Mouse (Mus musculus) forebrain, embryonic 13.5 days (tissue): Measurements from ENCODE around the gene Gm10053. TPM values are rescaled to one million over a fixed set of nuclear protein-coding genes. Genes with fewer than 3 reads are reported as not detected.
"Not testable (repeated sequence)": the region's sequence is repeated elsewhere in the genome, so short reads cannot be mapped to it uniquely, and the experiment has no call there.

Source experiments
- ATAC-seq: fragments of 200-750 bp; cut with Nextera tagmentation; 2 replicates; pipeline ENCODE4 v1.8.0; 2017
- H3K27ac ChIP-seq: fragments of 300-500 bp; sonication (generic); 2 replicates; pipeline ENCODE4 v1.5.1; 2015; ENCODE audit warnings: inconsistent platforms, mild to moderate bottlenecking, moderate library complexity
- H3K27me3 ChIP-seq: fragments of 300-500 bp; sonication (generic); 2 replicates; pipeline ENCODE4 v1.6.1; 2015; ENCODE audit warnings: mild to moderate bottlenecking, inconsistent platforms
- H3K36me3 ChIP-seq: fragments of 300-500 bp; sonication (generic); 2 replicates; pipeline ENCODE4 v1.6.1; 2015; ENCODE audit warnings: mild to moderate bottlenecking, inconsistent platforms; ENCODE audit not compliant: poor library complexity, severe bottlenecking
- H3K4me1 ChIP-seq: fragments of 300-500 bp; sonication (generic); 2 replicates; pipeline ENCODE4 v1.6.1; 2015; ENCODE audit warnings: inconsistent platforms
- H3K4me2 ChIP-seq: fragments of 300-500 bp; sonication (generic); 2 replicates; pipeline ENCODE4 v1.6.1; 2015; ENCODE audit warnings: inconsistent platforms, mild to moderate bottlenecking, moderate library complexity
- H3K4me3 ChIP-seq: fragments of 300-500 bp; sonication (generic); 2 replicates; pipeline ENCODE4 v1.5.1; 2015; ENCODE audit warnings: mild to moderate bottlenecking, inconsistent platforms
- H3K9ac ChIP-seq: fragments of 300-500 bp; sonication (generic); 2 replicates; pipeline ENCODE4 v1.6.1; 2015; ENCODE audit warnings: mild to moderate bottlenecking, inconsistent platforms
- H3K9me3 ChIP-seq: fragments of 300-500 bp; sonication (generic); replicated peaks from 2 replicates; pipeline ENCODE4 v1.6.1; 2016; ENCODE audit warnings: inconsistent platforms
- WGBS: fragments of 180-500 bp; shearing (Covaris S2); methylation state at CpG from one replicate; pipeline ENCODE4 v1.1.7; 2015; 5-methylcytosine and 5-hydroxymethylcytosine counted together
- polyA plus RNA-seq: library from polyadenylated mRNA; unstranded; fragments of >200 nt; fragmentation: Nextera tagmentation; extraction: Ambion mirVana; gene quantifications from 2 replicates; pipeline ENCODE4 v1.2.1, GENCODE M21; 2015

The Gm10053 gene
- polyA plus RNA-seq = 222 and 238 TPM in 2 replicates

DNA sequence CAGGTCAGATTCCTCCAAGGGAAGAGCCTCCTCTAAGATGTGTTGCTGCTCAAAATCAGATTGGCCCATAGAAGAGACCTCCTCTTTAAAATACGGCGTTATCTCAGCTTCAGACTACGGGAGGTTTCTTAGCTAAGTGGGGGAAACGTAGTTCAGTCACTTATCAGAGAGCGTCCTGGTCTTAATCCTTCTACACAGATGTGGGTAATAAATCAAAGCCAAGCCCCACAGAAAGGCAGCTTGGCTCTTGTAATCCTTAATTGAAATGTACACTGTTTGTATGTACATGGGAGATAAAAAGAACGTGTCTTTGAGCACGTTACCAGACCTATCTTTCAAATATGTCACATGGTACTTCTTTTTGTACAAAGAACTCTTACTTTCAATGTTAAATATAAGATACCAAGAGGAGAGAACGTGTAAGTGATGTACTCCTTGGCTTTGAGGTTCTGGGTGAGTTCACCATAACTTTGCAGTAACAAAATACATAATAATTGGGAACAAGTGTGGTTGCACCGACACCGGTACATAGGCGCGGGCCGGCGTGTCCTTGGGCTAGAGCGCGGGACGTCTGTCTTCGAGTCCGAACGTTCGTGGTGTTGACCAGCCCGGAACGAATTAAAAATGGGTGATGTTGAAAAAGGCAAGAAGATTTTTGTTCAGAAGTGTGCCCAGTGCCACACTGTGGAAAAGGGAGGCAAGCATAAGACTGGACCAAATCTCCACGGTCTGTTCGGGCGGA is at the start of gene Gm10053:
Gene Gm10053, plus strand, starts transcription at position 558 of the 742 bp plus-strand sequence.
- not testable (repeated sequence) for H3K4me3 ChIP-seq, ATAC-seq, H3K4me1 ChIP-seq

DNA sequence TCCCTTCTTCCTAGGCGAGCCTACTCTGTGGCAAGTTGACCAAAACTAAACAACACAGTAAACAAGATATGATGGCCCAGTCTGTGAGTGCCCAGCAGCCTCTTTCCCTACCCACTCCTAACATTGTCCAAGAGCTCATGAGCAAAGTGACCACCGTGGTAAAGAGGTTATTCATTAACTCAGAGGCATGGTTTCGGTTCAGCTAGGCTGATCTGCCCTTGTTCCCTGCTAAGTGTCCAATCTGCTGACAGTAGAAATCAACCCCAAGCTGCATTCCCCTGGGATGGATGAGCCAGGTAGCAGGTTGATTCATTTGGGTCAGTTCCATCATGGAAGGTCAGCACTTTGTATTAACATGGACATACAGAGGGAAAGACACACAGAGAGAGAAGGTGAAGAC is 33.4 kb upstream of the Gm10053 start:
- Histone ChIP-seq H3K36me3 (no peaks in the 10 kb centered on the region), H3K9me3 (no peaks in the 10 kb centered on the region), H3K27ac (no peak overlapping the region), H3K4me3 (no peak overlapping the region), H3K27me3 (no peaks in the 10 kb centered on the region), H3K4me1 (peaks cover 12% of the 10 kb centered on the region), H3K9ac (no peak overlapping the region), H3K4me2 (no peak overlapping the region)
- 88% methylated on average over 3 of the region's 3 CpGs for WGBS
- no peak for ATAC-seq

More for the DNA sequence above, at the start of gene Gm10053:
- WGBS = 85% methylated on average over 23 of the region's 26 CpGs
- not testable (repeated sequence) for H3K27me3 ChIP-seq, H3K27ac ChIP-seq, H3K4me2 ChIP-seq, H3K9ac ChIP-seq, H3K36me3 ChIP-seq, H3K9me3 ChIP-seq

GRCm38 (mm10) chr19:24845007-24845546 is 30.4 kb upstream of the Gm10053 start:
- ATAC-seq = peak; percentile 77
- no peak overlapping the region for H3K9ac ChIP-seq
- H3K4me2 ChIP-seq = no peak overlapping the region
- H3K27me3 ChIP-seq = no peaks in the 10 kb centered on the region
- H3K4me1 ChIP-seq = peaks cover 12% of the 10 kb centered on the region
- H3K27ac ChIP-seq = 0 out of 2 replicates have a peak overlapping the region, but pooled peaks have one; percentile 14
- no peak overlapping the region for H3K4me3 ChIP-seq
- no peaks in the 10 kb centered on the region for H3K9me3 ChIP-seq
- 47% methylated on average over 7 of the region's 7 CpGs for WGBS
- no peaks in the 10 kb centered on the region for H3K36me3 ChIP-seq

DNA sequence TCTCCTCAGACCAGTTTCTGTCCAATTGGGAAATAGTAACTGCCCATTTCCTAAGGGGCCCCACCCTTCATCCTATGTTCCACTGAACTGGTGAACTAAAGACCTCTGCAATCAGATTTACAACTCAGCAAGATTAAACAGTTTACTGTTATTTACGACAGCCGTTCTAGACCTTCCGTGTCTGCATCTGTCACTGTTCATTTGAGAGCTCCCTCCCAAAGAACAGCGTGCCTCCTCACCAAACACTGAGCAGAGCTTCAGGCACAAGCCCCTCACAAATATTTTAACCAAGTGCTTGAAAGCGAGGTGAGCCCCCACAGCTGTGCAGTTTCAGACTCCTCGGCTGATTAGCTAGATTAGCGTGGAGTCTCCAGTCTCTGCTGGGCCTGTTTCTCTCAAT is 27.1 kb upstream of the Gm10053 start:
- H3K27ac ChIP-seq = no peak overlapping the region
- H3K4me1 ChIP-seq = peaks cover 22% of the 10 kb centered on the region
- WGBS = 68% methylated on average over 7 of the region's 7 CpGs
- H3K4me3 ChIP-seq = no peak overlapping the region
- H3K4me2 ChIP-seq = no peak overlapping the region
- H3K9ac ChIP-seq = no peak overlapping the region
- no peaks in the 10 kb centered on the region for H3K27me3 ChIP-seq
- no peak for ATAC-seq
- H3K36me3 ChIP-seq = no peaks in the 10 kb centered on the region
- H3K9me3 ChIP-seq = no peaks in the 10 kb centered on the region

DNA sequence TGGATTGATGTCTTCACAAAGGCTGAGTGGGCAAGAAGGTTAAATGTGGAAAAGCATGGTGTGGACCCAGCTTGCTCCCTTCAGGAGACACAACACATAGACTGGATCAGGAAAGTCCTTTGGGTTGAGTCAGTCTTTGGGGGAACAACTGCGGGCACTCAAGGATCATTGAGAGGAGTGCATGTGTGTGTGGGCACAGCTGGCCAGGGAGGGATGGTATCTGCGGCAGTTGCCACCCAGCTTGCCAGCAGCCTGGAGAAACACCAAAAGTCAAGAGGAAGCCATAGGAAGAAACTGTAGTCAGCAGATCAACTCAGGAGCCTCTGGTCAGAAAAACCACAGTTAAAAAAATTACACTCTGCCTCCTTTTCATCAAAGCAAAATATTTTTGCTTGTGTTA is 26.6 kb upstream of the Gm10053 start:
- Histone ChIP-seq H3K9ac (no peak overlapping the region), H3K36me3 (no peaks in the 10 kb centered on the region), H3K4me2 (no peak overlapping the region), H3K27me3 (no peaks in the 10 kb centered on the region), H3K4me3 (no peak overlapping the region), H3K4me1 (peaks cover 22% of the 10 kb centered on the region), H3K27ac (no peak overlapping the region), H3K9me3 (no peaks in the 10 kb centered on the region)
- WGBS = 89% methylated on average over 2 of the region's 2 CpGs
- no peak for ATAC-seq

DNA sequence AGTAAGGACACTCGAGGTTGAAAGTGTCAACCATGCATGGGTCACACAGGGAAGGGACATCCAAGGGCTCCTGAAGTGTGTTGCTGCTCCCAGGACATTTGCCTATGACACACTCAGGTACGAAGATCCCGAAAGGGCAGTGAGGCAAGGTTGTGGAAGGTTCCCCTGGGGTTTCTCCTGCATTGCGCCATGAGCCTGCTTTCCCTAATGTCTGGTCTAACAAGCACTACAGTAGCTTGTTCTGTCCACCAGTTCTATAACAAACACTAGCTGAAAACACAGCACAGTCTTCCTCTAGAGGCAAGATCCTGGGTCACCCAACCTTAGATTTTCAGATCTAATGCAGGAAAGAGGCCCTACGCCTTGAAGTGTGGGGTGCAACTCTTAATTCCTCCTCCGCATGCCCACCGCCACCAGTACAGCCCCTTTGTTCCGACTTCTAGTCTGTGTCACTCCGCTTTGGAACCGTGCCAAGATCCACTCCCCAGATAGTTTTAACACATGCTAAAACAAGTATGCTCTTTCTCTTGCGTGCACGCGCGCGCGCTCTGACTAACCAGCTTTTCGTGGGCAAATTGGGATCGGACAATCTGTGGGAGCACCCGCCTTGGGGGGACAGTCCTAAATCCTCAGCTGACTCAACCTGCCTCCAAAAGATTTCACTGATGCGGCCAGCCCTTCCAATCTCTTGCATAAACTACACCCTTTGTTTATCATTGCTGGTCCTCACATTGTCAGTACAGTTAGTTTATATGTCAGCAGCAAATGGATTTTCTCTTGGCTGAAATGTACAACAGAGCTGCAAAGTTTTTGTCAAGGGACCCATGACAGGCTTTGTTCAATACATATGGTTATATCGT is 23.8 kb upstream of the Gm10053 start:
- 71% methylated on average over 21 of the region's 21 CpGs for WGBS
- H3K4me2 ChIP-seq = peak overlapping the region; percentile 16; the same call in 1 of the 2 replicates

DNA sequence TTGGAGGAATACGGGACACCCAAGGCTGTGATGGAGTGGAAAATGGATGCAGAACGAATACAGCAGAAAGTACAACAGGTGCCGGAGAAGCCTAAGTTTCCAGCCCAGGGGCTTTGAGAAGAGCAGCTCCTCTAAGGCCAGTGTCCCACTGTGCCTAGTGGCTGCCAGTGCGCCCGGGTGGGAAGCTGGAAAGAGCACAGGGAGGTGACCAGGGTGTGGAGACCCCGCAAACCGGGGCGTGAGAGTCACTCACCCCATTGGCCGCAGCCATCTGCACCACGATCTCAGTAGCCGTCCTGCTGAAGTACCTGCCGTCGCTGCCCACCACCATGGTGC is 14.2 kb upstream of the Gm10053 start:
- no peak for ATAC-seq
- Histone ChIP-seq H3K36me3 (no peaks in the 10 kb centered on the region), H3K9me3 (no peaks in the 10 kb centered on the region), H3K27ac (no peak overlapping the region), H3K27me3 (peaks cover 29% of the 10 kb centered on the region), H3K4me2 (peak overlapping the region; percentile 69), H3K4me1 (peaks cover 10% of the 10 kb centered on the region), H3K4me3 (peak overlapping the region; percentile 39), H3K9ac (peak overlapping the region; percentile 53; the same call in 1 of the 2 replicates)
- WGBS = 17% methylated on average over 13 of the region's 13 CpGs

More for the DNA sequence above, 23.8 kb upstream of the Gm10053 start:
- no peaks in the 10 kb centered on the region for H3K9me3 ChIP-seq
- no peak overlapping the region for H3K27ac ChIP-seq
- H3K27me3 ChIP-seq = no peaks in the 10 kb centered on the region
- ATAC-seq = peak; percentile 70
- H3K4me3 ChIP-seq = no peak overlapping the region
- peaks cover 10% of the 10 kb centered on the region for H3K4me1 ChIP-seq
- no peak overlapping the region for H3K9ac ChIP-seq
- H3K36me3 ChIP-seq = no peaks in the 10 kb centered on the region

DNA sequence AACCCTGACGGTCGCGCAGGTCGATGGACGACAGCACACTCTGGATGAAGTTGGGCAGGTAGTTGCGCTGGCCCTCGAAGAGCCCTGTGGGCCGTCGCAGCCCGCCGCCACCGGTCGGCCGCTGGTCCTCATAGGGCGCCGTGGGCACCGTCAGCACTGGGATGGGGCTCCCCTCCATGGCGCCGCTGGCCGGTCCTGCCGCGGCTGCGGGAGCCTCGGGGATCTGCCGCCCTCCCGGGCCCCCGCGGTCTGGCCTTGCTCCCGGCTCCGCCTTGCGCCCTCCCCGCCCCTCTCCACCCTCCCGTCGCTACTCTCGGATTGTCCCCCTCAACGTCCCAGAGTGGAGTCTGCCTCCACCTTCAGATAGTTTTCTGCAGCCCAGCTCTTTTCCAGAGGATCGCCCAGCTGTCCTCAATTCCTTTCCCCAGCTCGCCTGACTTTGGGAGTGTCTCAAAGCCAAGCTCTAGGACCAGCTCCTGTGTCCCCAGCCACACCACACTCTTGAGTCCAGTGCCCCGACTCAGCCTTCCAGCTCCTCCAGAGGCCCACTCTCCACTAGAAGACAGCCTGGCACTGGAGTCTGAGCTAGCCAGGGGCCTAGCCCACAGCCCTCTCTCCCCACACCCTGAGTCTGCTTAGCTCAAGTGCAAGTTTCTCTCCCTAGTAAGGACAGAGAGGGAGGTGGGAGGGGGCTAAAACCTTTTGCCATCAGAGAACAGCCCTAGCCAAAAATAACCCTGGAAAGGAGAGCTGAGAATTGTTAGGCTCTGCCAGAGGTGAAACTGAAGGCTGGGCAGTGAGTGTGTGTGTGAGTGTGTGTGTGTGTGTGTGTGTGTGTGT is 13.7 kb upstream of the Gm10053 start, which contains the start of gene Pgm5:
Gene Pgm5, minus strand, starts transcription at position 244 of the 840 bp plus-strand sequence.
- Histone ChIP-seq H3K27ac (no peak within 1 kb of the TSS), H3K4me2 (peak within 1 kb of the TSS; percentile 69), H3K4me3 (peak within 1 kb of the TSS; percentile 39), H3K27me3 (peaks cover 29% of the 10 kb centered on the region), H3K4me1 (peaks cover 10% of the 10 kb centered on the region), H3K9ac (peak within 1 kb of the TSS; percentile 53; the same call in 1 of the 2 replicates), H3K36me3 (no peaks in the 10 kb centered on the region), H3K9me3 (no peaks in the 10 kb centered on the region)
- ATAC-seq = peak; percentile 30; the same call in 1 of the 2 replicates
- 1% methylated on average over 37 of the region's 39 CpGs for WGBS

DNA sequence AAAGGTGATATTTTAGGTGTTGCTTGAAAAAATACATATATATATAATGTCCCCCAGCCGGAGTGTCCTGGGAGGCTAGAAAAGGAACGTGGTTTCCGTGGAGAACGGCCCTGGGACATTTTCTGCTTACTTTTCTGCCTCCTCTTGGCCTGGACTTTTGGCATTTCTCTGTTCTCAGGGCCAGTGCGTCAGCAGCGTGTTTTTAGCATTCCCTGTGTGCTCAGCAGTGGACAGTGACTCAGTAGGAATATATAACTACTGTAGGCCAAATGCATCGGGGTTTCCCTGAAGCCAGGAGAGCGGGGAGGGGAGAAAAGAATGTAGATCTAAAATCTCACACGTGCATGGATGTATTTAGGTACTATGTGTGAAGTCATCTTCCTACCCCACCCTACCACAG is 10.1 kb upstream of the Gm10053 start:
- Histone ChIP-seq H3K4me2 (no peak overlapping the region), H3K4me1 (peaks cover 10% of the 10 kb centered on the region), H3K36me3 (no peaks in the 10 kb centered on the region), H3K4me3 (no peak overlapping the region), H3K27me3 (peaks cover 27% of the 10 kb centered on the region), H3K9me3 (no peaks in the 10 kb centered on the region), H3K27ac (no peak overlapping the region), H3K9ac (no peak overlapping the region)
- no peak for ATAC-seq
- 88% methylated on average over 9 of the region's 9 CpGs for WGBS

DNA sequence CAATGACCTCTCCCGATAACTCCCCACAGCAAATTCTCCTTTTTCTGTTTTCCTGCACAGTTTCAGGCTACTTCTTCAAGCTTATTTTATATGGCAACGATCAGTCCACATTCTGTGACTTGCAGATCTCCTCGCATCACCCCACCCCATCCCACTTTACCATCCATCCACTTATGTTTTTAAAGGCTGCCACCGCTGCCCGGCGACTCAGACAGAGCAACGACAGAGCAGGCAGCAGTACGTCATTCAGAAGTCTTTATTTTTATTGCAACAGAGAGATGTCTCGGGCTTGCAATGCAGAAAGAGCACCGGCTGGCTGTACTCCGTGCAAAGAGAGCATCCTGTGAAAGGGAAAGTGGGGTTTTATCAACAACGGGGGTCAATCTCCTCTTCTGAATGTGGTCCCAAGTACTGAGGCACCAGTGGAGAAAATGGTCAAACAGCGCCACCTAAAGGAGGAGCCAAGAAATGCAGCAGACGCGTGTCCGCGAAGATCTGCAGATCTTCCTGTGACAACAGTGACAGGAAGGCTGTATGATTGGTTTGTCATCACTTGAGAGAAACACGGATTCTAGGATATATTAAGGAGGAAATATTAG is 4.3 kb upstream of the Gm10053 start:
- WGBS = 19% methylated on average over 18 of the region's 18 CpGs
- peak; percentile 84 for ATAC-seq
- H3K36me3 ChIP-seq = no peaks in the 10 kb centered on the region
- 0 out of 2 replicates have a peak, but pooled peaks cover 3% of the 10 kb centered on the region for H3K4me1 ChIP-seq
- peaks cover 7% of the 10 kb centered on the region; the same call in 1 of the 2 replicates for H3K27me3 ChIP-seq
- no peaks in the 10 kb centered on the region for H3K9me3 ChIP-seq
- peak overlapping the region; percentile 36 for H3K4me3 ChIP-seq
- H3K9ac ChIP-seq = peak overlapping the region; percentile 54
- H3K4me2 ChIP-seq = peak overlapping the region; percentile 60
- no peak overlapping the region for H3K27ac ChIP-seq

- no peak overlapping the region for H3K9ac ChIP-seq
- 53% methylated on average over 2 of the region's 2 CpGs for WGBS
- ATAC-seq = no peak
- no peak overlapping the region for H3K4me2 ChIP-seq
- no peaks in the 10 kb centered on the region for H3K36me3 ChIP-seq
- H3K4me3 ChIP-seq = no peak overlapping the region
- no peak overlapping the region for H3K27ac ChIP-seq
- H3K27me3 ChIP-seq = peaks cover 7% of the 10 kb centered on the region; the same call in 1 of the 2 replicates
- H3K4me1 ChIP-seq = 0 out of 2 replicates have a peak, but pooled peaks cover 3% of the 10 kb centered on the region
- H3K9me3 ChIP-seq = no peaks in the 10 kb centered on the region
These were observed 1.6 kb upstream of the Gm10053 start for GRCm38 (mm10) chr19:24873873-24874272.
